Mouse (Mus musculus): ENCODE data around the gene Aak1.
A peak's percentile ranks its signal among the peaks of the same experiment; 100 is the strongest.

DNA sequence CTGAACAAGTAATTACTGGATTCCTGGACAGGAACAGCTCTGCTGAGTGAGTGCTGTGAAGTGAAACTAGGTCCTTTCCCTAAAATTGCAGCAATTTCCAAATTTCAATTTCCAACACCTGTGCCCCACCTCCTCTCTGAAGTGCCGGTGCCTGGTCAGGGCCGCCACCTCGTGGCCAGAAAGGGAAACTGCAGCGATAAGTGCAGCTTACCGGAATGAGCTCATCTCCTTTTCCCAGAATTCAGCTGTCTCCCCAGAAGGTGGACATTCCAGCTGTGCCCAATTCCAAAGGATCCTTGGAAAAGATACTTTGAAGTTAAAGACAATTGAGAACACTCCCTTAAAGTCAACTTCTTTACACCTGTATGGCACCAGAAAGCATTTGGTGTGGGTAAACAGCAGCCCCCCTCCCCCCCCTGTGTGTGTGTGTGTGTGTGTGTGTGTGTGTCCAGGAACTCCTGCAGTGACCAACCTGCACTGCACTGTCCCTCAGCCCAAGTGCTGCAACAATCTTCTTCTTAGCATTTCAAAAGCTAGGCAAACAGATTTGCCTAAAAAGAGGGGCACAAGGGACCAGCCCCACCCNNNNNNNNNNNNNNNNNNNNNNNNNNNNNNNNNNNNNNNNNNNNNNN is 42.7 kb upstream of the Aak1 start:
- TF ChIP-seq CTCF (IDR thresholded peaks at IDR 0.05; ENCODE audit: low read depth), result peak; percentile 99
- no peak for TF ChIP-seq EP300 (optimal IDR thresholded peaks at IDR 0.05)

Measured in stomach, postnatal 0 days (tissue).